Mouse (Mus musculus): ENCODE results near the gene Prpf40b. TPM values are rescaled to one million over a fixed set of nuclear protein-coding genes. Genes with fewer than 3 reads are reported as not detected.
A peak's percentile ranks its signal among the peaks of the same experiment; 100 is the strongest.

The Prpf40b gene
- total and polyA plus RNA-seq, 2 experiments: 7.9 to 27.9 TPM

- Histone ChIP-seq H3K27ac (replicated peaks; ENCODE audit: insufficient read depth, low read depth, low read length) (0 out of 2 replicates have a peak overlapping the region, but pooled peaks have one; percentile 12), H3K79me2 (ENCODE audit: control insufficient read depth, insufficient read depth, low read length) (no peaks in the 10 kb centered on the region), H3K27me3 (ENCODE audit: control insufficient read depth, insufficient read depth, low read length) (no peaks in the 10 kb centered on the region), H3K9ac (ENCODE audit: low read depth, low read length) (no peak overlapping the region), H3K36me3 (ENCODE audit: control insufficient read depth, insufficient read depth, low read length) (no peaks in the 10 kb centered on the region), H3K4me3 (ENCODE audit: insufficient read depth, low read depth, low read length) (no peak overlapping the region), H3K4me1 (ENCODE audit: control insufficient read depth, insufficient read depth, low read length) (peaks cover 2% of the 10 kb centered on the region; the same call in 1 of the 2 replicates)
- 73% methylated on average over 10 of the region's 10 CpGs for WGBS
- TF ChIP-seq CTCF (IDR thresholded peaks at IDR 0.05; ENCODE audit: low read depth, low read length): no peak
- TF ChIP-seq POLR2A (IDR thresholded peaks at IDR 0.05; ENCODE audit: extremely low read depth, insufficient read depth, low read length): no peak
- DNase-seq (ENCODE audit: extremely low read depth, low read depth, low spot score): no peak
These were observed 25.3 kb downstream of the Prpf40b start for GRCm38 (mm10) chr15:99320168-99320674.

- Histone ChIP-seq H3K27ac (replicated peaks; ENCODE audit: insufficient read depth, low read depth, low read length) (no peak overlapping the region), H3K9ac (ENCODE audit: low read depth, low read length) (no peak overlapping the region), H3K27me3 (ENCODE audit: control insufficient read depth, insufficient read depth, low read length) (no peaks in the 10 kb centered on the region), H3K79me2 (ENCODE audit: control insufficient read depth, insufficient read depth, low read length) (no peaks in the 10 kb centered on the region), H3K4me3 (ENCODE audit: insufficient read depth, low read depth, low read length) (no peak overlapping the region), H3K4me1 (ENCODE audit: control insufficient read depth, insufficient read depth, low read length) (peaks cover 2% of the 10 kb centered on the region; the same call in 1 of the 2 replicates), H3K36me3 (ENCODE audit: control insufficient read depth, insufficient read depth, low read length) (no peaks in the 10 kb centered on the region)
- no peak for DNase-seq (ENCODE audit: extremely low read depth, low read depth, low spot score)
- 84% methylated on average over 9 of the region's 9 CpGs for WGBS
- TF ChIP-seq CTCF (IDR thresholded peaks at IDR 0.05; ENCODE audit: low read depth, low read length) (no peak), POLR2A (IDR thresholded peaks at IDR 0.05; ENCODE audit: extremely low read depth, insufficient read depth, low read length) (no peak)
These were observed 26.1 kb downstream of the Prpf40b start for GRCm38 (mm10) chr15:99320978-99321377.

GRCm38 (mm10) chr15:99324151-99324550, 29.3 kb downstream of the Prpf40b start:
- TF ChIP-seq CTCF (IDR thresholded peaks at IDR 0.05; ENCODE audit: low read depth, low read length) (no peak), POLR2A (IDR thresholded peaks at IDR 0.05; ENCODE audit: extremely low read depth, insufficient read depth, low read length) (no peak)
- Histone ChIP-seq H3K4me3 (ENCODE audit: insufficient read depth, low read depth, low read length) (no peak overlapping the region), H3K27ac (replicated peaks; ENCODE audit: insufficient read depth, low read depth, low read length) (no peak overlapping the region), H3K36me3 (ENCODE audit: control insufficient read depth, insufficient read depth, low read length) (no peaks in the 10 kb centered on the region), H3K9ac (ENCODE audit: low read depth, low read length) (no peak overlapping the region), H3K4me1 (ENCODE audit: control insufficient read depth, insufficient read depth, low read length) (peaks cover 2% of the 10 kb centered on the region; the same call in 1 of the 2 replicates), H3K79me2 (ENCODE audit: control insufficient read depth, insufficient read depth, low read length) (no peaks in the 10 kb centered on the region), H3K27me3 (ENCODE audit: control insufficient read depth, insufficient read depth, low read length) (no peaks in the 10 kb centered on the region)
- DNase-seq (ENCODE audit: extremely low read depth, low read depth, low spot score): no peak
- 90% methylated on average over 9 of the region's 9 CpGs for WGBS

- Histone ChIP-seq H3K36me3 (ENCODE audit: control insufficient read depth, insufficient read depth, low read length) (no peaks in the 10 kb centered on the region), H3K4me3 (ENCODE audit: insufficient read depth, low read depth, low read length) (no peak overlapping the region), H3K27ac (replicated peaks; ENCODE audit: insufficient read depth, low read depth, low read length) (no peak overlapping the region), H3K27me3 (ENCODE audit: control insufficient read depth, insufficient read depth, low read length) (no peaks in the 10 kb centered on the region), H3K9ac (ENCODE audit: low read depth, low read length) (no peak overlapping the region), H3K4me1 (ENCODE audit: control insufficient read depth, insufficient read depth, low read length) (no peaks in the 10 kb centered on the region), H3K79me2 (ENCODE audit: control insufficient read depth, insufficient read depth, low read length) (no peaks in the 10 kb centered on the region)
- DNase-seq (ENCODE audit: extremely low read depth, low read depth, low spot score): no peak
- no peak for TF ChIP-seq POLR2A (IDR thresholded peaks at IDR 0.05; ENCODE audit: extremely low read depth, insufficient read depth, low read length)
- no peak for TF ChIP-seq CTCF (IDR thresholded peaks at IDR 0.05; ENCODE audit: low read depth, low read length)
- 93% methylated on average over 6 of the region's 6 CpGs for WGBS
These were observed 30.7 kb downstream of the Prpf40b start for GRCm38 (mm10) chr15:99325598-99325997.

GRCm38 (mm10) chr15:99326407-99326806, 31.5 kb downstream of the Prpf40b start:
- Histone ChIP-seq H3K36me3 (ENCODE audit: control insufficient read depth, insufficient read depth, low read length) (no peaks in the 10 kb centered on the region), H3K4me1 (ENCODE audit: control insufficient read depth, insufficient read depth, low read length) (no peaks in the 10 kb centered on the region), H3K27me3 (ENCODE audit: control insufficient read depth, insufficient read depth, low read length) (no peaks in the 10 kb centered on the region), H3K79me2 (ENCODE audit: control insufficient read depth, insufficient read depth, low read length) (no peaks in the 10 kb centered on the region), H3K9ac (ENCODE audit: low read depth, low read length) (no peak overlapping the region), H3K4me3 (ENCODE audit: insufficient read depth, low read depth, low read length) (no peak overlapping the region), H3K27ac (replicated peaks; ENCODE audit: insufficient read depth, low read depth, low read length) (no peak overlapping the region)
- TF ChIP-seq CTCF (IDR thresholded peaks at IDR 0.05; ENCODE audit: low read depth, low read length) (no peak), POLR2A (IDR thresholded peaks at IDR 0.05; ENCODE audit: extremely low read depth, insufficient read depth, low read length) (no peak)
- 52% methylated on average over 2 of the region's 2 CpGs for WGBS
- DNase-seq (ENCODE audit: extremely low read depth, low read depth, low spot score): no peak

- TF ChIP-seq CTCF (IDR thresholded peaks at IDR 0.05; ENCODE audit: low read depth, low read length) (peak; percentile 58), POLR2A (IDR thresholded peaks at IDR 0.05; ENCODE audit: extremely low read depth, insufficient read depth, low read length) (no peak)
- Histone ChIP-seq H3K36me3 (ENCODE audit: control insufficient read depth, insufficient read depth, low read length) (no peaks in the 10 kb centered on the region), H3K27ac (replicated peaks; ENCODE audit: insufficient read depth, low read depth, low read length) (no peak overlapping the region), H3K79me2 (ENCODE audit: control insufficient read depth, insufficient read depth, low read length) (no peaks in the 10 kb centered on the region), H3K9ac (ENCODE audit: low read depth, low read length) (no peak overlapping the region), H3K27me3 (ENCODE audit: control insufficient read depth, insufficient read depth, low read length) (no peaks in the 10 kb centered on the region), H3K4me3 (ENCODE audit: insufficient read depth, low read depth, low read length) (no peak overlapping the region), H3K4me1 (ENCODE audit: control insufficient read depth, insufficient read depth, low read length) (0 out of 2 replicates have a peak, but pooled peaks cover 3% of the 10 kb centered on the region)
- DNase-seq (ENCODE audit: extremely low read depth, low read depth, low spot score): no peak
- 89% methylated on average over 1 of the region's 1 CpGs for WGBS
These were observed 32.1 kb downstream of the Prpf40b start for GRCm38 (mm10) chr15:99326959-99327358.

Measured in liver, adult 2 months (tissue).